Mouse (Mus musculus) midbrain, embryonic 10.5 days (tissue): ENCODE data around the gene Kdm4b. TPM values are rescaled to one million over a fixed set of nuclear protein-coding genes. Genes with fewer than 3 reads are reported as not detected.

Experiments
- DNase-seq: peaks from one replicate; pipeline ENCODE4 v3.0.0-alpha.2; 2017; ENCODE audit warnings: low spot score
- H3K27ac ChIP-seq: fragments of 300-500 bp; sonication (generic); replicated peaks from 2 replicates; pipeline ENCODE4 v1.5.1; 2016; ENCODE audit warnings: mild to moderate bottlenecking
- H3K27me3 ChIP-seq: fragments of 300-500 bp; sonication (generic); 2 replicates; pipeline ENCODE4 v1.6.1; 2016; ENCODE audit warnings: low read depth, mild to moderate bottlenecking; ENCODE audit not compliant: poor library complexity, severe bottlenecking
- H3K36me3 ChIP-seq: fragments of 300-500 bp; sonication (generic); 2 replicates; pipeline ENCODE4 v1.6.1; 2016; ENCODE audit warnings: mild to moderate bottlenecking, moderate library complexity
- H3K4me1 ChIP-seq: fragments of 300-500 bp; sonication (generic); 2 replicates; pipeline ENCODE4 v1.6.1; 2016
- H3K4me3 ChIP-seq: fragments of 300-500 bp; sonication (generic); 2 replicates; pipeline ENCODE4 v1.5.1; 2016; ENCODE audit warnings: mild to moderate bottlenecking, moderate library complexity
- H3K9me3 ChIP-seq: fragments of 300-500 bp; sonication (generic); replicated peaks from 2 replicates; pipeline ENCODE4 v1.6.1; 2016; ENCODE audit warnings: mild to moderate bottlenecking
- WGBS: fragments of 180-500 bp; shearing (Covaris S2); methylation state at CpG from one replicate; pipeline ENCODE4 v1.1.7; 2016; 5-methylcytosine and 5-hydroxymethylcytosine counted together
- polyA plus RNA-seq: library from polyadenylated mRNA; unstranded; fragments of >200 nt; fragmentation: Nextera tagmentation; extraction: Ambion mirVana; gene quantifications from 2 replicates; pipeline ENCODE4 v1.2.1, GENCODE M21; 2016

Gene Kdm4b
- polyA plus RNA-seq, 1 experiment from 2014 or later, result 45.2 TPM

DNA sequence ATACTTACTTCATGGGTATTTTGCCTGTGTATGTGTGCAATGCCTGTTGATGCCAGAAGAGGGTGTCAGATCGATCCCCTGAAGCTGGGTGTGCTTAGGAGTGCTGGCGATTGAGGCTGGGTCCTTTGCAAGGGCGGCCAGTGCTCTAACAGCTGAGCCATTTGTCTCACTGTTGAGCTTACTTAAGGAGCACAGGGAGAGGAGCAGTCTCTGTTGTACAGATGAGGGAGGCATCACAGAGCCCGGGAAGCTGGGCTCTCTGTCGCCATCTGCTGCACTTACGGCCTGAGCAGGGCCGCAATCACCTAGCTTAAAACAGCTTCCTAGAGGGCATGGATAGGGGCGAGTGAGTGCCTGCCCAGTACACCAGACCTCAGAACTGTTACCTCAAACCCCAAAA lies 7.1 kb downstream of the Kdm4b start:
- WGBS, result 47% methylated on average over 8 of the region's 8 CpGs
- H3K9me3 ChIP-seq, result no peaks in the 10 kb centered on the region
- peaks cover 42% of the 10 kb centered on the region for H3K4me1 ChIP-seq
- no peak overlapping the region for H3K27ac ChIP-seq
- no peak overlapping the region for H3K4me3 ChIP-seq
- H3K36me3 ChIP-seq, result peaks cover 11% of the 10 kb centered on the region
- no peaks in the 10 kb centered on the region for H3K27me3 ChIP-seq
- peak; percentile 27 for DNase-seq

DNA sequence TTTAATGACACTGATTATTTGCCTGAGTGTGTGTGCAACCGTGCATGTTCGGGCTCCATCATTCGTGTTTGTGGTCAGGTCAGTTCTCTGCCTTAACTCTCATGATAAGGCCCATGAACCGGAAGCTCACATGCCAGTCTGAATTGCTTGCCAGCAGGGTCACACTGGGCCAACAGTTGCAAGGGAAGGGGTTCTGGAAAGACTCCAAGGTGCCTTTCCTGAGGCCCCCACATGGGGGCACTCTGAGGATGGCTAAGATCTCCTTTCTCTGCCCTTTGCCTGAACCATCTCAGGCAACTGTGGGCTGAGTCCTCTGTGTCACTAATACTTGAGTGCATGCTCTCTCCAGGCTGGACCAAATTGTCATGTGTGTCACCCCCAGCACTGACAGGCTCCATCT lies 11.3 kb downstream of the Kdm4b start:
- Histone ChIP-seq H3K4me1 (peaks cover 18% of the 10 kb centered on the region), H3K4me3 (no peak overlapping the region; the same call in 1 of the 2 replicates), H3K9me3 (no peaks in the 10 kb centered on the region), H3K27me3 (no peaks in the 10 kb centered on the region), H3K27ac (no peak overlapping the region), H3K36me3 (peaks cover 14% of the 10 kb centered on the region)
- DNase-seq, result peak; percentile 42
- 79% methylated on average over 4 of the region's 4 CpGs for WGBS

DNA sequence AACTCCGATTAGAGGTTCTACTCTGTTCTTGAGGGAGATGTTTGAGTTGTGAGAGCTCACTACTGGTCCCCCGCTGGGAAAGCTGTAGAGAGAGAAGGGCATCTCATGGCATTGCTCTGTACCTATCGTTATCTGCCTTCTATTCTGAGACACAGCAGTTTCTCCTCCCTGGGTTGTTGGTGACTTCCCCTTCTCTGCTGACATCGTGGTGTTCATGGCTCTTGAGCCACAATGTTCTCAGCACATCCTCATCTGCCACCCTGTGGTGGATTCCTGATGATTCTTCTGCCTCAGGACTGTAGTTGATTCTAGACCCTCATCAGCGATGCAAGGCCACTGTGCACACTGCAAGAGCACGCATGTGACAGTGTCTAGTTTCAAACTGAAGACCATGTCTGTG lies 11.9 kb downstream of the Kdm4b start:
- no peaks in the 10 kb centered on the region for H3K9me3 ChIP-seq
- H3K4me1 ChIP-seq, result peaks cover 18% of the 10 kb centered on the region
- no peak overlapping the region for H3K4me3 ChIP-seq
- H3K36me3 ChIP-seq, result peaks cover 14% of the 10 kb centered on the region
- WGBS, result 91% methylated on average over 6 of the region's 6 CpGs
- H3K27ac ChIP-seq, result no peak overlapping the region
- no peaks in the 10 kb centered on the region for H3K27me3 ChIP-seq
- DNase-seq, result no peak

DNA sequence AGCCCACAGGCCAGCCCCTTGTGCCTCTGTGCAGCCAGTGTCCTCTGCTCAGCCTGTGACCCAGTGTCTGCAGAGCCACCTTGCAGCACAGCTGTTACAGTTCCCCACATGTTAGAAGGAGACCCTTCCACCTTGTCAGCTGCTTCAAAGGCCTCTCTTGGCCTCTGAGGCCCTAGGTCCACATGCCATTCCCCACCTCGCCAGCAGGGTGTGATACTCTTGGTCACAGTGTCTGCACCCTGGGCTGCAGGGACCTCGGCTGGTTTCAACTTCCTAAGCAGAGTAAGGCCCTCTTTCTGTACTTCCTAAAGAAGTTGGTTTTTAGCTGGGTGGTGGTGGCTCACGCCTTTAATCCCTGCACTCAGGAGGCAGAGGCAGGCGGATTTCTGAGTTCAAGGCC lies 13.0 kb downstream of the Kdm4b start:
- Histone ChIP-seq H3K4me3 (no peak overlapping the region), H3K9me3 (no peaks in the 10 kb centered on the region), H3K4me1 (peaks cover 23% of the 10 kb centered on the region), H3K27ac (no peak overlapping the region), H3K36me3 (peaks cover 13% of the 10 kb centered on the region), H3K27me3 (no peaks in the 10 kb centered on the region)
- no peak for DNase-seq
- 53% methylated on average over 4 of the region's 4 CpGs for WGBS

DNA sequence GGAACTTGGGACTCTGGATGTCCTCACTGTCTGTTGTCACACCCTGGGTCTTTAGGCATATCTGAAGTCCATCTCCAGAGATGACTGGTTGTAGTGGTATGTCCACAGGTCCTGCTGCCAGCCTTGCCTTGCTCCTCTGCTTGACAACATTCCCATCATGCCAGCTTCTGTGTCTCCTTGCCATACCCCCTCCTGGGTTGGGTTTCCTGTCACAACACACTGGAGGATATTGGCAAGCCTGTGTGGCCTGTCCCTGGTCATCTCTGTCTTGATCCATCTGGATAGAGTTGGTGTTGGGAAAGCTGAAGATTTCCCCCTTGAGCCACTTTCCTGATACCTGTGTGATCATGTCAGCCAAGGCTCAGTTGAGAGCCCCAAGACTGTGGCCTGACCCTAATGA lies 14.9 kb downstream of the Kdm4b start:
- no peak overlapping the region for H3K4me3 ChIP-seq

DNA sequence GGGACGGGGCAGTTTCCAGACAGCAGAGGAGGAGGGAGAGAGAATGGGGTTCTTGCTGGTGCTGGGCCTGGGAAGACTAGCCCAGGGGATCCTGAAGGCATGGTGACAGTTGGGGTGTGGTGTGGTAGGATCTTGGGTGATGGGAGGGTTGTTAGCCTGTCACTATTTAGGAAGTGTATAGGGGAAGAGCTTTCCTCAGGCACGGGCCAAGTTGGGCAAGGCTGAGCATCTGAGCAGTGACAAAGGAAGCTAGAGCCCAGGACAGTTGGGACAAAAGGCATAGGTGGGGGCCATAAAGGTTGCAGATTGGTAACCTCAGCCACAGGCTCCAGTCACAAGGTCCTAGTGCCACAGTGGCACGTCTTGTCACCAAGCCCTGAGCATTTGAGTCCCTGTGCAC lies 17.6 kb downstream of the Kdm4b start:
- Histone ChIP-seq H3K27me3 (no peaks in the 10 kb centered on the region), H3K4me1 (peaks cover 21% of the 10 kb centered on the region), H3K36me3 (peaks cover 11% of the 10 kb centered on the region), H3K27ac (no peak overlapping the region), H3K4me3 (no peak overlapping the region), H3K9me3 (no peaks in the 10 kb centered on the region)
- no peak for DNase-seq
- 81% methylated on average over 3 of the region's 3 CpGs for WGBS

More for the DNA sequence above, 14.9 kb downstream of the Kdm4b start:
- no peak overlapping the region for H3K27ac ChIP-seq
- DNase-seq, result no peak
- peaks cover 20% of the 10 kb centered on the region for H3K4me1 ChIP-seq
- no peaks in the 10 kb centered on the region for H3K27me3 ChIP-seq
- H3K9me3 ChIP-seq, result no peaks in the 10 kb centered on the region
- H3K36me3 ChIP-seq, result peaks cover 11% of the 10 kb centered on the region

DNA sequence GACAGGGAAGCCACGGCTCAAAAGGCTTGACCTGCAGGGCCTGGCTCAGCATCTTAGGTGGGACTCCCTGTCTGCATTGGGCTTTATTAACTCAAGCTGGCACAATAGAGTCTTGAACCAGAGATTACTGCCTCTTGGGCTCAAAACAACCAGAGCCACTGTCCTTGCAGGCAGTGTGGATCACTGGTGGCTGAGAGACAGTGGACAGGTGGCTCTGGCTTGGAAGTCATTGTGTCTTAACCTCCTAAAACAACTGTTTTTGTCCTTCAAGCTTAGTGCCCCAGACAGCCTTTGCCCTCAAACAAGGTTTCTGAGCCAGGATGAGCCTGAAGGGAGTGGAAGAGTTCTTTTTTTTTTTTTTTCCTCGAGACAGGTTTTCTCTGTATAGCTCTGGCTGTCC lies 19.5 kb downstream of the Kdm4b start:
- Histone ChIP-seq H3K27me3 (no peaks in the 10 kb centered on the region), H3K9me3 (no peaks in the 10 kb centered on the region), H3K4me3 (no peak overlapping the region), H3K36me3 (peaks cover 9% of the 10 kb centered on the region), H3K27ac (no peak overlapping the region), H3K4me1 (peaks cover 21% of the 10 kb centered on the region)
- WGBS, result 79% methylated on average over 2 of the region's 2 CpGs
- no peak for DNase-seq

DNA sequence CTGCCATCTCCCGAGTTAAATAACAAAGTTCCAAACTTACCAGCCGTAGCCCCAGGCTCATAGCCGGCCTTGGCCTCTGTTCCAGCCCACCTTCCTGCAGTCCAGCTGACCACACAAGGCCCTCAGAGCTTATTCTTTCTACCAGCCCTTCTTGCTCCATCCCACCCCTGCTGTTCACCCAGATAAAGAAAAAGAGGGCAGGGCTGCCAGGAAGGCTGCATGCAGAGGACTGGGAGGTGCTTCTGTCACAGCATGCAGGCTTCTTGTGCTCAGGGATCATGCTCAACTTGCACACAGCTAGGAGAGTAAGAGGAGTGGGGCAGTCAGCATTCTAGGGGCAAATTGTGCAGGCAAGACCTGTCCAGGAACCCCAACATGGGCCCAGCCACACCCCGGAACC lies 22.3 kb downstream of the Kdm4b start:
- Histone ChIP-seq H3K4me3 (no peak overlapping the region), H3K36me3 (peaks cover 28% of the 10 kb centered on the region), H3K4me1 (peaks cover 10% of the 10 kb centered on the region), H3K27ac (no peak overlapping the region), H3K27me3 (no peaks in the 10 kb centered on the region), H3K9me3 (no peaks in the 10 kb centered on the region)
- WGBS, result 79% methylated on average over 4 of the region's 4 CpGs
- DNase-seq, result no peak

DNA sequence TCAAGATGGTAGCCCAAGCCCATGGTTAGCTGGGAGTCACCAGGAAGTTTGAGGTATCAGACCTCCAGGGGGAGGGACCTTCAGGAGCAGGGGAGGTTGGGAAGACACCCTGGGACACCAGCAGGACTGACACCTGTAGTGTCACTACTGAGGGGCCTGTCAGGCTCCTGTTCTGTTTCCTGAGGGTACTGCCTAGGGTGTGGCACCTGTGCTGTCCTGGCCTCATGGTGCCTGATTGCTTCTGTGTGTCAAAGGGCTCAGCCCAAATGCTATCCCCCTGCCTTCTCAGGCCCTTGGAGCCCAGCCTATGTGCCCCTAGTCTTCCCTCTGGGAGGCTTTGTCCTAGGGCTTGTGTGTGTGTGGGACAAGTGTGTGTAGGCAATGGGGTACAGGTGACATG lies 22.7 kb downstream of the Kdm4b start:
- no peaks in the 10 kb centered on the region for H3K9me3 ChIP-seq
- no peak for DNase-seq
- peaks cover 6% of the 10 kb centered on the region for H3K4me1 ChIP-seq
- peaks cover 33% of the 10 kb centered on the region for H3K36me3 ChIP-seq
- H3K27me3 ChIP-seq, result no peaks in the 10 kb centered on the region
- H3K27ac ChIP-seq, result no peak overlapping the region
- H3K4me3 ChIP-seq, result no peak overlapping the region

DNA sequence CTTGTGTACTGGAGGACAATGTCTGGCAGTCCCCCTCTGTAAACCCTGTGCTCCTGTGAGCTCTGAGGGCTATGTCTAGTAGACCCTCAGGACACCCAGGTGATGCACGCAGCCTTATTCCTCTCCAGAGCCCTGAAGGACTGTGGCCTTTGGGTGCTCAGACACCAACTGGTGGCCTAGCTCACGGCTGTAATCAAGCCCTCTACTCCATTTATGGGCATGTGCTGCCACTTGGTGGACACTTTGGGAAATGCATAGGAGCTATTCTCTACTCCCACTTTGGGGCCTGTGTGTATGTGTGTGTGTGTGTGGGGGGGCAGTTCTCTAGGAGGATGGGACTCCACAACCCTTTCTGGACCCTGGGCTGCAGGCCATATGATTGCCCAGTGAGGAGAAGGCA lies 24.8 kb downstream of the Kdm4b start:
- no peak overlapping the region for H3K27ac ChIP-seq
- H3K9me3 ChIP-seq, result no peaks in the 10 kb centered on the region
- DNase-seq, result peak; percentile 68
- H3K27me3 ChIP-seq, result no peaks in the 10 kb centered on the region
- H3K36me3 ChIP-seq, result peaks cover 46% of the 10 kb centered on the region
- no peak overlapping the region for H3K4me3 ChIP-seq
- peaks cover 4% of the 10 kb centered on the region for H3K4me1 ChIP-seq
- 38% methylated on average over 2 of the region's 2 CpGs for WGBS

DNA sequence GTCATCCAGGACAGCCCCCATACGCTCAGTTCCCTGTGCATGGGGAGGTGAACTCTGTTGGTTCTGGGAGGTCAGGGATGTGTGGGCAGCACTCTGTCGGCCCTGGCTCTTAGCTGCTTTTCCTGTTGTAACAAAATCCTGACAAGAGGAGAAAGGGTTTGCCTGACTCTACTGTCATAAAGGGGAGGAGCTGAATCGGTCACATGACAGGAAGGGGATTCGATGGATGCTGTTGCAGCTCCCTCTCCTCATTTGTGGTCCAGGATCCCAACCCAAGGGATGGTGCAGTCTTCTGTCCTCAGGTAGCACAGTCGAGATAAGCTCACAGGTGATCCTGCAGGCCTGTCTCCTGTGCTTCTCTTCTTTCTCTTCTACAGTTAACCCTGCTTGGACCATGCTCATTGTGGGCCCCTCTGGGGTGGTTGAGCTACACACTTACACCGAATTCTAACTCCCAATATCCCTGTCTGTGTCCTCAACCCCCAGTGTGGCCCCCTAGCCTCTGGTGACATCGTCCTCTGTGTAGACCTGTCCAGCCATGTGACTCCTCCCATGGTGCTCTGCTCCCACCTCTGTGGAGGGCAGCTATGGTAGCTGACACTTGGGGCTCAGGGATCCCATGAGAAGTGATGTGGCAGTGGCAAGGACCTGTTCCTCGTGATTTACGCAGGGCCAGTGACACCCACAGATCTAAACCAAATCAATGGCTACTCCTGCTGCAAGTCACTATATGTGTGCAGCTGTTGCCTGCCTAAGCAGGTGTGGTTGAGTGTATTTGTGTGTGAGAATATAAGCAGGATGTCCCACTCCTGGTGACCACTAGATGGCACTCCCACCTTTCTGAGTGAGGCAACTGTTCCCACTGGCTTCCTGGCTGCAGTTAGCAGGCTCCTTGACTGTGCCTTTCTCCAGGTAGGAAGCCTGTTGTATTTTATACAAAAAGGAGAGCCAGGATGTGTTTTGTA lies 31.3 kb downstream of the Kdm4b start:
- H3K9me3 ChIP-seq, result no peaks in the 10 kb centered on the region
- H3K27me3 ChIP-seq, result no peaks in the 10 kb centered on the region
- no peak overlapping the region for H3K4me3 ChIP-seq
- H3K36me3 ChIP-seq, result peaks cover 100% of the 10 kb centered on the region
- peak; percentile 66 for DNase-seq
- 0 out of 2 replicates have a peak, but pooled peaks cover 4% of the 10 kb centered on the region for H3K4me1 ChIP-seq
- no peak overlapping the region for H3K27ac ChIP-seq
- WGBS, result 76% methylated on average over 9 of the region's 9 CpGs

DNA sequence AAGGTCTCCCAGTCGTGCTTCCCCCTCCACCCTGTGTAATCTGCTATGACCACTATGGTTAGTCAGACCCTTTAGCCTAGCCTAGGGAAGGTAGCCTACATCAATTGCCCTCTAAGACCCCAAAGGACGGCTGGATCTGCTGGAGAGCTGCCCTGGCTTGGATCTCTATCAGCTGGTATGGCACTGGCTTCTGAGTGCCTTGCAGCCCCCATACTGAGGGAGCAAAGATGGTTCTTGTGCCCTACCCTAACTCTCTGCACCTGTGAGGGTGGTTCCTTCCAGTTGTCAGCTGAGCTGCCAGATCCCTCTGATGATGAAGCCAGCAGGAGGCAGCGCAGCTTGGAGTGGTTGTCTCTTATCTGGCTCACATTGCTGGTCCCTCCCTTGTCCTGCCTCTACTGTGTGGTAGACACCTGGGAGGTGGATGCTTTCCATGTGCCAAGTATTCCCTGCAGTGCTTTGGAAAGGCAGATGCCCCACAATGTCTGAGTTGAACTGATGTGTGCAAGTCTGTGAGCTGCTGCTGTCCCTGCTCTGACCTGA lies 33.4 kb downstream of the Kdm4b start:
- DNase-seq, result no peak
- Histone ChIP-seq H3K27me3 (no peaks in the 10 kb centered on the region), H3K4me3 (no peak overlapping the region), H3K27ac (no peak overlapping the region), H3K4me1 (0 out of 2 replicates have a peak, but pooled peaks cover 4% of the 10 kb centered on the region), H3K36me3 (peaks cover 100% of the 10 kb centered on the region), H3K9me3 (no peaks in the 10 kb centered on the region)
- WGBS, result 87% methylated on average over 3 of the region's 3 CpGs

DNA sequence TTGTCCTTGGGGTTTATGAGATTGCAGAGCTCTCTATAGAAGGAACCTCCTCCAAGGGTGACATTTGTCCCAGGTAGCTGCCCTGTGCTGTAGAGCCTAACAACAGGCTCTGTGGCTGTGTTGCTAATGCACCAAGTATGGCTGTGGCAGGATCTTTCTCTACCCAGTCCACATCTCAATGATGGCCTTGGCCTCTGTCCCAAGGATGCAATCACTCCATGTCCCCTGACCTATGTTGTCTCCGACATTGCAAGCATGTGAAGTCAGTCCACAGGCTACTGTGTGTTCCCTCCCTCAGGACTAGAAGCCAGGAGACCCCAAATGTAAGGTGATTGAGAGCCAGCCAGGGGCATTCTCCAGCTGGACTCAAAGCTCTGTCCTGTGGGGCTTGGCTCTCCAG lies 34.0 kb downstream of the Kdm4b start:
- no peak overlapping the region for H3K27ac ChIP-seq
- H3K4me3 ChIP-seq, result no peak overlapping the region
- H3K36me3 ChIP-seq, result peaks cover 95% of the 10 kb centered on the region

More for the DNA sequence above, 34.0 kb downstream of the Kdm4b start:
- Histone ChIP-seq H3K9me3 (no peaks in the 10 kb centered on the region), H3K27me3 (no peaks in the 10 kb centered on the region), H3K4me1 (0 out of 2 replicates have a peak, but pooled peaks cover 4% of the 10 kb centered on the region)
- WGBS, result 77% methylated on average over 1 of the region's 1 CpGs
- DNase-seq, result no peak
